Mouse (Mus musculus) forebrain, embryonic 16.5 days (tissue): ENCODE results near the gene Mxd3. TPM values are rescaled to one million over a fixed set of nuclear protein-coding genes. Genes with fewer than 3 reads are reported as not detected.

Source experiments
- ATAC-seq: fragments of 200-750 bp; cut with Nextera tagmentation; 2 replicates; pipeline ENCODE4 v1.8.0; 2017; ENCODE audit warnings: mild to moderate bottlenecking, moderate library complexity
- H3K27ac ChIP-seq: fragments of 300-500 bp; sonication (generic); 2 replicates; pipeline ENCODE4 v1.5.1; 2014; ENCODE audit warnings: low read length, control low read depth
- H3K27me3 ChIP-seq: fragments of 300-500 bp; sonication (generic); replicated peaks from 2 replicates; pipeline ENCODE4 v1.6.1; 2014; ENCODE audit warnings: low read length; ENCODE audit not compliant: control insufficient read depth, insufficient read depth
- H3K36me3 ChIP-seq: fragments of 300-500 bp; sonication (generic); 2 replicates; pipeline ENCODE4 v1.6.1; 2014; ENCODE audit not compliant: control insufficient read depth, insufficient read depth
- H3K4me1 ChIP-seq: fragments of 300-500 bp; sonication (generic); replicated peaks from 2 replicates; pipeline ENCODE4 v1.6.1; 2014; ENCODE audit warnings: low read length; ENCODE audit not compliant: control insufficient read depth, insufficient read depth
- H3K4me2 ChIP-seq: fragments of 300-500 bp; sonication (generic); 2 replicates; pipeline ENCODE4 v1.6.1; 2014; ENCODE audit warnings: mild to moderate bottlenecking, low read length, control low read depth
- H3K4me3 ChIP-seq: fragments of 300-500 bp; sonication (generic); replicated peaks from 2 replicates; pipeline ENCODE4 v1.5.1; 2014; ENCODE audit warnings: mild to moderate bottlenecking, low read length, control low read depth
- H3K9ac ChIP-seq: fragments of 300-500 bp; sonication (generic); replicated peaks from 2 replicates; pipeline ENCODE4 v1.6.1; 2014; ENCODE audit warnings: low read depth, low read length, control low read depth
- H3K9me3 ChIP-seq: fragments of 300-500 bp; sonication (generic); 2 replicates; pipeline ENCODE4 v1.6.1; 2016; ENCODE audit warnings: low read length; ENCODE audit not compliant: control insufficient read depth
- WGBS: fragments of 180-500 bp; shearing (Covaris S2); extraction: QIAGEN DNeasy Blood & Tissue Kit; methylation state at CpG from one replicate; pipeline ENCODE4 v1.1.7; 2014; 5-methylcytosine and 5-hydroxymethylcytosine counted together
- polyA plus RNA-seq: library from polyadenylated mRNA; unstranded; fragments of >200 nt; fragmentation: Nextera tagmentation; extraction: Ambion mirVana; gene quantifications from 2 replicates; pipeline ENCODE4 v1.2.1, GENCODE M21; 2015

The Mxd3 gene
- polyA plus RNA-seq, 1 experiment from 2014 or later = 22.1 TPM

DNA sequence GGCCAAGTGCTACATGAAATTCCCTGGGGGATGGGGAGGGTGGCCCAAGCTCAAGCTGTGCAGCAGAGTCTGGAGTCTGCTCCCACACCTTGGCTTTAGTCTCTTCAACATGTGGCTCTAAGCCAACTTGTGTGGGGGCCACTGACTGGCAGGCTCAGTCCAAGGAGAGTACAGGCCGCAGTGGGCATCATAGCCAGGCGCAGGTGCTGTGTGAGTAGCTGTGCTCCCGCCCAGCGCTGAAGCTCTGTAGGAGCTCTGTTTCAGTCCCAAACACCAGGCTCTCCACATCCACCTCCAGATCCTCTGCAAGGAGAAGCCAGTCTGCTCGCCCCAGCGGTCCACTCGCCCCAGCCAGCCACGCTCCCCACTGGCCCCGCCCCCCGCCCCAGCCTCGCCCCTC is 4.0 kb downstream of the Mxd3 start:
- Histone ChIP-seq H3K4me1 (peaks cover 54% of the 10 kb centered on the region), H3K9me3 (no peaks in the 10 kb centered on the region), H3K27me3 (no peaks in the 10 kb centered on the region), H3K27ac (no peak overlapping the region), H3K4me2 (no peak overlapping the region), H3K4me3 (no peak overlapping the region), H3K9ac (no peak overlapping the region), H3K36me3 (peaks cover 15% of the 10 kb centered on the region)
- 83% methylated on average over 11 of the region's 11 CpGs for WGBS
- ATAC-seq = no peak

DNA sequence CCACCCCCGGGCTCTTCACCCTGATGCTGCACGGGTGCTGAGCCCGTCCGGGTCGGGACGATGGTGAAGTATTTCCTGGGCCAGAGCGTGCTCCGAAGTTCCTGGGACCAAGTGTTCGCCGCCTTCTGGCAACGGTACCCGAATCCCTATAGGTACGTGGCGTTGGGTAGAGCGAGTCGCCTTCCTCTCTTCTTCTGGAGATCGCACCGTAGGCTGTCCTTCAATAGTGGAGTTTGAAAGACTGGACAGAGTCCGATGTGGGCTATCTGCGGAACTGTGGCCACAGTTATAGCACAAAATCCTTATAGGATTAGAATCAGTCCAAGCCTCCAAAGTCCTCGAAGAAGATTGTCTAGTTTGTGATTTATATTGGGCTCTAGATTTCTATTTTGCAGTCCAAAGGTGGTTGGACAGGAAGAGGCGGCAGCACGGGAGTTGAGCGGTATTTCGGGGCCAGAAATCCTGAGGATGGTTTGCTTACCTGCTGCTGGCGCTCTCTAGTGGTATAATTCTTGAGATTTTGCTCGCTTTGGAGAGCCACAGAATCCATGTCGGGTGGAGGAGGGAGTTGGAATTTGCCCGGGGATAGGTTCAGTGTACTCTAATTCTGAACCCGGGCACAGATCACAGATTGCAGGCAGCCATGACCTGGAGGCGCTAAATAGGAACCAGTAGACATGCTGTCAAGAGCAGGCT is 7.3 kb downstream of the Mxd3 start:
- WGBS = 1% methylated on average over 31 of the region's 31 CpGs
- H3K27ac ChIP-seq = peak overlapping the region; percentile 63
- peak overlapping the region; percentile 83 for H3K4me2 ChIP-seq
- H3K27me3 ChIP-seq = no peaks in the 10 kb centered on the region
- H3K36me3 ChIP-seq = peaks cover 21% of the 10 kb centered on the region
- H3K9me3 ChIP-seq = no peaks in the 10 kb centered on the region
- ATAC-seq = 0 out of 2 replicates have a peak, but pooled peaks have one; percentile 13
- peak overlapping the region; percentile 91 for H3K4me3 ChIP-seq
- H3K4me1 ChIP-seq = peaks cover 32% of the 10 kb centered on the region
- H3K9ac ChIP-seq = peak overlapping the region; percentile 91

DNA sequence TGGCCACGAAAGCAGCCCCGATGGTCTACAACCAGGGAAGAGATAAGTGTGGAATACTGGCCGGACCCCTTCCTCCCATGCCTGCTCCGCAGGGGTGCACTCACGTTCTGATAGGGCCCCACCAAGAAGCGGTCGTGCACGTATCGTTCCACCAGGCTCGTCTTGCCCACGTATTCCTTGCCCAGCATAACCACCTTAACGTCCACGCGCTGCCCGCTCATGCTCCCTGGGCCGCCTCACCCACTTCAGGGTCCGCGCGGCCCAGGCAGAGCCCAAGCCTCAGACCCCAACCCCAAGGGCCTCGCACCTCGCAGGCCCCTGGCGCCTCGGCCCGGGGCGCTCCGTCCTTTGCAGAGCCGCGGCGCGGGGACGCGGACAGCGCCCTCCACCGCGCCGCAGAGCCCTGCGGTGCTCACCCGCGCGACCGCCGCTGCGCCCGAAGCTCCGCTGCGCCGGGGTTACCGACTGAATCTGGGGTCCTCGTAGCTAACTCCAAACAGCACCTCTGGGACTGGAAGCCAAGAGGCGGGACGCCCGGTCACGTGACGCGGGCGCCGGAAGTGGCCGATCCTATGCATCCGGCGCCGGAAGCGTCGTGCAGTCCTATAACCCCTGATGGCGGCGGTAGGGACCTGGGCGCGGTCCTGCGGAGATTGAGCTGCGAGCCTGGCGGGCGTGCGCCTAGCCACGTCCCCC is 8.0 kb downstream of the Mxd3 start, which contains the start of gene Rab24:
Rab24 (minus strand) TSS at position 513 of the 696 bp plus-strand sequence.
- H3K4me1 ChIP-seq = peaks cover 27% of the 10 kb centered on the region
- H3K36me3 ChIP-seq = peaks cover 21% of the 10 kb centered on the region
- H3K4me3 ChIP-seq = peak within 1 kb of the TSS; percentile 91
- H3K27me3 ChIP-seq = no peaks in the 10 kb centered on the region
- WGBS = under 1% methylated on average over 73 of the region's 73 CpGs
- peak within 1 kb of the TSS; percentile 83 for H3K4me2 ChIP-seq
- ATAC-seq = peak; percentile 94
- H3K27ac ChIP-seq = peak within 1 kb of the TSS; percentile 63
- peak within 1 kb of the TSS; percentile 91 for H3K9ac ChIP-seq
- no peaks in the 10 kb centered on the region for H3K9me3 ChIP-seq

DNA sequence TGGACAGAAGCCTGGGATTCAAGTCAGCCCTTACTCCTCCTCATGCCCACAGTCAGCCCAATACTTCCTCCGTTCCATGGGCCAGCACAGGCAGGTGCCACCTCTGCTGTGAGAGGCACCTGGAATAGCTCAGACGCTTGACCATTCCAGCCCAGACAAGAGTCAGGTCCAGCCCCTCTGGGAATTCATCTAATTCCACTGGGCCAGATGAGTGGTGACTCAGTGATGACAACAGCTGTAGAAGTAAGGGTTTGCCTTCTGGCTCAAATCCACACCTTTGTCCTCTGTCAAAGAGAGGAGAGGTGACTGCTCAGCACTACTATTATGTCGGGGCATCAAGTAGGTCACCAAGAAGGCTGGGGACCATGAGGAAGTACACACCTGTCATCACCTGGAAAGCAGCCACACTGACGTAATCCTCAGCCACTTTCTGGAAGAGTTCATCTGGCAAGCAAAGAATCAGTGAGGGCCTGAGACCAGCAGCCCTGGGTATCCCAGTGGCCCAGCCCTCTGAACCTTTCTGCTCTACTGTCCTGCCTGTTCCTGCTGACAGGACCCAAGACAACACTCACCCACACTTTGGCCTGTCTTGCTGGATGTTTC is 9.6 kb downstream of the Mxd3 start, which contains the start of gene Prelid1:
Prelid1 (plus strand) TSS at position 570 of the 603 bp plus-strand sequence.
- peak within 1 kb of the TSS; percentile 91 for H3K4me3 ChIP-seq
- peak within 1 kb of the TSS; percentile 91 for H3K9ac ChIP-seq
- no peaks in the 10 kb centered on the region for H3K27me3 ChIP-seq
- H3K9me3 ChIP-seq = no peaks in the 10 kb centered on the region
- H3K27ac ChIP-seq = no peak within 1 kb of the TSS
- peaks cover 9% of the 10 kb centered on the region; the same call in 1 of the 2 replicates for H3K36me3 ChIP-seq
- peaks cover 27% of the 10 kb centered on the region for H3K4me1 ChIP-seq
- 87% methylated on average over 4 of the region's 4 CpGs for WGBS
- ATAC-seq = no peak
- peak within 1 kb of the TSS; percentile 83 for H3K4me2 ChIP-seq

DNA sequence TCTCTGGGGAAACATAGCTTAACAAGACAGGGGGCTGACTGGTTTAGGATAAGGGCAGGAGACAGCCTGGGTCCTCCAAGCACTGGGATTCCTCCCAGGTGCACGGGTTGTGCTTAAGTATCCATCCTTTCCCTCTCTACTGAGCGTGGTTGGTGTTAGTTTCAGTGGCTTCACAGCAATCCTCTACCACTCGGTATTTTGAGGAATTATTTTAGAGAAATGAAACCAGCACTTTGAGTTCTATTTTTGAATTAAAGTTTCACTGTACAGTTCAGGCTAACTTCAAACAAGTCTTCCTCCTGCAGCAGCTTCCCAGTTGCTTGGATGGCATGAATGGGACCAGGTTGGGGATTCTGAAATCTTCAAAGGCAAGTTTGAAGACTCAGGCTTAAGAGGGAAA is 11.3 kb downstream of the Mxd3 start:
- Histone ChIP-seq H3K4me2 (no peak overlapping the region), H3K4me1 (peaks cover 21% of the 10 kb centered on the region), H3K27ac (no peak overlapping the region), H3K9ac (no peak overlapping the region), H3K4me3 (no peak overlapping the region), H3K36me3 (peaks cover 19% of the 10 kb centered on the region), H3K9me3 (no peaks in the 10 kb centered on the region), H3K27me3 (no peaks in the 10 kb centered on the region)
- WGBS = 87% methylated on average over 3 of the region's 3 CpGs
- no peak for ATAC-seq

DNA sequence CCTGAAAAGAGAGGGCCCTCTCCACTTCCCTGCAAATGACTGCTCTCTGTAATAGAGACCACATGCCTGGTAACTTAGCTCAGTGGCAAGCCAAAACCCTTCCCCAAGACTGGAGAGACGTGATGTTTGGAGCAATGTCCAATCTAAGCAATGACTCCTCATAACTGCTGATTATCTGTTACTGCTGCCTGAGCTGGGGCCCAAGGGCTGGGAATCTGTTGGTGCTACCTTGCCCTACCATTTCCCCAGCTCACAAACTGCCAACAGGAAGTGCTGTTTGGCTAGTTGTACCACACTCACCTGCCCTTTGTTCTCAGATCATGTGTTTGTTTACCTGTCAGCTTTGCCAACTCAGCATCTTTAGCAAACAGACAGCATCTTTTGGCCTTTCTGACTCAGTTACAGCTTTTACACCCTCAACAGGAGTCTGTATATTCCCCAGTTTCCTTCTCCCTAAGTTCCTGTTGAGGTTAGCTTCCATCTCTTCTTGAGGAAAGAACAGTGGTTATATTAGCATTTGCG is 14.7 kb downstream of the Mxd3 start:
- 90% methylated on average over 2 of the region's 2 CpGs for WGBS

DNA sequence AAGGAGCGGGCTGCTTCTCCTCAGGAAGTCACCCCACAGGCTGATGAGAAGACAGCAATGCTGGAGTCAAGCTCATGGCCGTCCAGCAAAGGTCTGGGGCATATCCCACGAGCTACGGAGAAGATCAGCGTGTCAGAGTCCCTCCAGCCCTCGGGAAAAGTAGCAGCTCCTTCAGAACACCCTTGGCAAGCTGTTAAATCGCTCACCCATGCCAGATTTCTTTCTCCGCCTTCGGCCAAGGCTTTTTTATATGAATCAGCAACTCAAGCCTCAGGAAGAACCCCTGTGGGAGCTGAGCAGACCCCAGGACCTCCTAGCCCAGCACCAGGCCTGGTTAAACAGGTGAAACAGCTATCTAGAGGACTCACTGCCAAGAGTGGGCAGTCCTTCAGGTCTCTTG is 16.6 kb downstream of the Mxd3 start:
- no peak for ATAC-seq
- WGBS = 86% methylated on average over 9 of the region's 9 CpGs
- Histone ChIP-seq H3K9ac (no peak overlapping the region), H3K27ac (no peak overlapping the region), H3K27me3 (no peaks in the 10 kb centered on the region), H3K9me3 (no peaks in the 10 kb centered on the region), H3K4me1 (no peaks in the 10 kb centered on the region), H3K4me3 (no peak overlapping the region), H3K36me3 (peaks cover 47% of the 10 kb centered on the region), H3K4me2 (no peak overlapping the region)

More for the DNA sequence above, 14.7 kb downstream of the Mxd3 start:
- Histone ChIP-seq H3K36me3 (peaks cover 43% of the 10 kb centered on the region), H3K9ac (no peak overlapping the region), H3K9me3 (no peaks in the 10 kb centered on the region), H3K4me3 (no peak overlapping the region), H3K4me1 (no peaks in the 10 kb centered on the region), H3K4me2 (no peak overlapping the region), H3K27ac (no peak overlapping the region), H3K27me3 (no peaks in the 10 kb centered on the region)
- no peak for ATAC-seq

DNA sequence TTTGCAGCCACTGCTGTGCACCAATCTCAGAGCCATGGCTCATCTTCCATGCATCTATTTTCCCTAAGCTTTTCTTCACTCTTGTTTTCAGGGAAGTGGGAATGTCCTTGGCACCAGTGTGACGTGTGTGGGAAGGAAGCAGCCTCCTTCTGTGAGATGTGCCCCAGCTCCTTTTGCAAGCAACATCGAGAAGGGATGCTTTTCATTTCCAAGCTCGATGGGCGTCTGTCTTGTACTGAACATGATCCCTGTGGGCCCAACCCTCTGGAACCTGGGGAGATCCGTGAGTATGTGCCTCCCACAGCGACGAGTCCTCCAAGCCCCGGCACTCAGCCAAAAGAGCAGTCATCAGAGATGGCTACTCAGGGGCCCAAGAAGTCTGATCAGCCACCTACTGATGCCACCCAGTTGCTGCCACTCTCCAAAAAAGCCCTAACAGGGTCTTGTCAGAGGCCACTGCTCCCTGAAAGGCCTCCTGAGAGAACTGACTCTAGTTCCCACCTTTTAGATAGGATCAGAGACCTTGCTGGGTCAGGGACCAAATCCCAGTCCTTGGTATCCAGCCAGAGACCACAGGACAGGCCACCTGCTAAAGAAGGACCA is 17.5 kb downstream of the Mxd3 start:
- 91% methylated on average over 8 of the region's 8 CpGs for WGBS
- ATAC-seq = no peak
- H3K36me3 ChIP-seq = peaks cover 48% of the 10 kb centered on the region

DNA sequence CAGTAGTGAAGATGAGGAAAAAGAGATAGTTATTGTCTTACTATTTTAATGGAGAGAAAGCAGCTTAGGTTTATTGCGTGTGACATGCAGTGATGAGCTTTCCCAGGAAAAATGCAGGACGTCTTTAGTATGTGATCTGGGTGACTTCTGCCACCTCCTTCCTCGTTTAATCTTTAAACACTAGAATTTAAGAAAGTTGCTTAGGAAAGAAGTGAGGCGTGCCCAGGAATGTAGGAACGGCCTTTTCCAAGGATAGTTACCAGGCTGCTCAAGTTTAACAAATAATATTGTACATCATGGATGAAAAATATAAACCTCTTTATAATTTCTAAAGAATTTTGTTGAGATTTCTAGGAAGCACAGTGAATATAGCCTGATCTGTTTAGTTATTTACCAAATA is 28.7 kb downstream of the Mxd3 start:
- H3K4me3 ChIP-seq = no peak overlapping the region
- no peaks in the 10 kb centered on the region for H3K4me1 ChIP-seq
- H3K4me2 ChIP-seq = no peak overlapping the region
- no peaks in the 10 kb centered on the region for H3K9me3 ChIP-seq
- H3K27ac ChIP-seq = no peak overlapping the region
- H3K36me3 ChIP-seq = peaks cover 39% of the 10 kb centered on the region
- no peak for ATAC-seq
- WGBS = 89% methylated on average over 5 of the region's 5 CpGs
- no peak overlapping the region for H3K9ac ChIP-seq
- no peaks in the 10 kb centered on the region for H3K27me3 ChIP-seq

More for the DNA sequence above, 17.5 kb downstream of the Mxd3 start:
- H3K4me3 ChIP-seq = no peak overlapping the region
- H3K4me2 ChIP-seq = no peak overlapping the region
- H3K4me1 ChIP-seq = no peaks in the 10 kb centered on the region
- H3K27ac ChIP-seq = no peak overlapping the region
- no peaks in the 10 kb centered on the region for H3K9me3 ChIP-seq
- H3K27me3 ChIP-seq = no peaks in the 10 kb centered on the region
- H3K9ac ChIP-seq = no peak overlapping the region
